Mouse (Mus musculus) ovary, adult 18-20 months (tissue): ENCODE measurements around the gene Hdac5.

Experiments used
- DNase-seq: peaks from one replicate; pipeline ENCODE4 v3.0.0; 2022; ENCODE audit warnings: low spot score, mixed read lengths

Hdac5 gene

DNA sequence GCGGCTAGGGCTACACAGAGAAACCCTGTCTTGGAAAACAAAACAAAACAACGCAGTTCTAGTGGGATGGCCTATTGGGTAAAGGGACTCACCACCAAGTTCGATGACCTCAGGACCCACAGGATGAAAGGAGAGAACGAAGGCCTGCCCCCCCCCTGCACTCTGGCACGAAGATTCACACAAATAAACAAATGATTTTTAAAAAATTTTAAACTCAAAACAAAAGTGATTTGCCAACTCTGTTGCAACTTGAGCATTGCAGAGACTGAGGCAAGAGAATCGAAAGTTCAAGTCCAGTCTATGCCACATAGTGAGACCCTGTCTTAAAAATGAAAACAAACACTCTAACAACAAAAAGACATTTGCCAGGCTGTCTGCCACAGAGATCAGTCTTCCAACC is 10.7 kb upstream of the Hdac5 start:
- no peak for DNase-seq

DNA sequence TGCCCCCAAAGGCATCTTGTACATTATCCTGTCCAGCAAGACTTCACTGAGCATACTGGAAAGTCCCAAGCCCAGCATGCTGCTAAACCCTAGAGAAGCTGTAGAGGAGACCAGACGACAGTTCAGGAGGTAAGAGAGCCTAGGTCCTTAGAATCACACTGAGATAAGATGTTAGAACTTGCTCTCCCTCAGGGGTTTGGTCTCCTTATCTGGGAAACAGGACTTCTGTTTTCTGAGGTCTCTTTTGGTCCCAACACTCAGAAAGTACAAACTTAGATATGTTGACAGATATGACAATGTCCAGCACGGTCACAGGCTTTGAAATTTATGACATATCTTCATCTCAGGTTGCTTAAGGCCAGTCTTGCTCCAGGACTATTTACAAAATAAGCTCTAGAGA is 6.1 kb upstream of the Hdac5 start:
- DNase-seq: no peak

DNA sequence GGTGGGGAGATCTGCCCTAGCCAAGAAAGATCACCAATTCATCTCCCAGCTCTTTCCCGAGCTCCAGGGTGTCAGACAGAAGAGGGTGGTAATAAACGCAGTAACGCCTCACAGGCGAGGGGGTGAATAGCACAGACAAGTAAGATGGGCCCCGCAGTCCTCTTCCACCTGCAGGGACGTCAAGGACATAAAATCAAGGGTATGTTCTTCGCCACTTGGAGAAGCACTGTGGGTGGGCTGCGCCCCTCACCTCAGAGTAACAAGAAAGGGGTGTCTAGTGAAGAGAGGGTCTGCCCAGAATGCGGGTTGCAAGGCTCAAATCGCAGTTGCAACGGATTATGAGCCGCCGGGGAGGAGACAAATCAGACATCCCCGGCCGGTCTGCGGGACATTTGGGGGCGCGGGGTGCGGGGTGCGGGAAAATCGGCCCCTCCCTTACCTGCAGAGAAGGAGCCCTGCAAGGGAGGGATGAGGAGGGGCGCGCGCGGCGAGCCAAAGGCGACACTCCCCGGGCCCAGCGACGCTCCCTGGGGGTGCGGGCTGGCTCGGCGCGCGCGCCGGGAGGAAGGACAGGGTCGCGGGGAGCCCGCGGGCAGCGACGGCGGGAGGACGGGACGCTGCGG is 524 bp downstream of the Hdac5 start:
- DNase-seq: no peak

DNA sequence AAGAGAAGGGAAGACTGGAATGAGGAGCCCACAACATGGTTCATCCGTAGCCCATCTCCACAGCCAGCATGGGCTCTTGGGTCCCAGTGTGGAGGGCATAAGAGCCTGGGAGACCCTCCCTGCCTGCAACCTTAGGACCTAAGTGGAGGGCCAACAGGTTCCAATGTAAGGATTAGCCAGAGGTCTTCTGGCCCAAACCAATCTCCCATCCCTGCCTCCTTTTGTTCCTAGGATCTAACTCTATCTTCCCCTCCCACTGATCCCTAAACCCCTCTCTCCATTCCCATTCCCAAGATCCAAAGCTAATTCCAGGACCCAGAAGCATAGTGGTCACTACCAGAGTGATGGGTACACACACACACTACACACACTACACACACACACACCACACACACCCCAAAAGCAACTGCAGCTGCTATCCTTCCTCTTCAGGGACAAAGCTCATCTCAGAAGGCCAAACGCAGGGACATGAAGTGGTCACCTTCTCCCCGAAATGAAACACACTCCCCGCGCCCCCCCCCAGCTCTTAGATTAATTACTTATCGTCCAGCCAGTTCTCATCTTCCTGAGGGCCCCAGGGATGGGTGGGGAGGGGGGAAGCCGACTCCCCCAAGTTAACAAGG is 1.2 kb downstream of the Hdac5 start:
- no peak for DNase-seq

DNA sequence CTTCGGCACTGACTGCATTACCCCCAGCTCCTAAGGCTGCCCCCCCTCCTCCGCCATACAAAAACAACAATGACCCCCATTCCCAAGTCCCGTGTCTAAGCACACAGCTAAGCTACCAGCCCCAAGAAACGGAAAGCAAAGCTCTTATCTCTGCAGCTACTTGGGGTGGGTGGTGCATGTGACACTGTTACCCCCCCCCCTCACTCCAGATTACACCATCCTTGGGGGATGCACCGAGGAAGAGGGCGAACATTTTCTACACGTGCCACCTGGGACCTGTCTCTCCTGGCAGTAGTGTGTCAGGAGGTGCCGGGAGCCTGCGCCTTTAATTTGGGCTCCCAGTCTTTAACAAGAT is 1.8 kb downstream of the Hdac5 start:
- no peak for DNase-seq

DNA sequence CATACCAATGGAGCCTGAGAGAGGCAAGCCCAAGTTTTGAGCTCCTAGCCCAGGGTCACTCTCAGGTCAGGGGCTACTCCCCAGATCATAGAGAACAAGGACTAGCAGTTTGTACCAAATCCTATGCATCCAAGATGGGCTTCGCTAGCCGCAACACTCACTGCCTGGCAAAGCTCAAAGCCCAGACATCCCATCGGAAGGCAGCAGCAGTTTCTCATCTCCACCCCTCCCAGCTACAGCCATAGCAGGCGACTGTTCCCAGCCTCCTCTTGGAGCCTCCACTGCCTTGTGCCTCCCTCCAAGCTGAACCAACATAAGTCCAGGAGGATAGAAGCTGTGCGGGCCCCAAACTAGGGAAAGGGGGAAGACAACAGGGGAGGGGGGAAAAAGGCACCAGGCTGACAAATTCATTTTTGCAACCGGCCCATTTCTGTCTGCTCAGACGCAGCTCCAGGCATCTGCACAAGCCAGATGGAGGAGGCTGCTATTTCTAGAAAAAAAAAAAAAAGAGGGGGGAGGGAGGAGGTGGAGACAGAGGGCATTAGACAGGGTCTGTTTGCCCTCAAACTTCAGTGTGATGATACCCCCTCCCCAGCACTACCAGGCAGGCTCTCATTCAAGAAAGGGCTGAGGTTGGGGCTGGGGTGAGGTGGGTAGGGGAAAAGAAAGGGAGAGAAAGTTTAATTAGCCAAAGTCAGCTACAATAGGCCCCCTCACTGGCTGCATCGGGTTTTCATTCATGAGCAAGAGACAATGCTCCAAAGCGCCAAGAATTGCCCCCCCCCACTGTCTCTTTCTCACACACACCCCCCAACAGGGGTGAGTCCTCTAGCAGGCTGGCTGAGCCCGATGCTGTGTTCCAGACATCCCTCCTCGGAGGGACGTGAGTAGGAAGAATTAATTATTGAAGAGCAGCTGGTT is 2.4 kb downstream of the Hdac5 start:
- DNase-seq: no peak

DNA sequence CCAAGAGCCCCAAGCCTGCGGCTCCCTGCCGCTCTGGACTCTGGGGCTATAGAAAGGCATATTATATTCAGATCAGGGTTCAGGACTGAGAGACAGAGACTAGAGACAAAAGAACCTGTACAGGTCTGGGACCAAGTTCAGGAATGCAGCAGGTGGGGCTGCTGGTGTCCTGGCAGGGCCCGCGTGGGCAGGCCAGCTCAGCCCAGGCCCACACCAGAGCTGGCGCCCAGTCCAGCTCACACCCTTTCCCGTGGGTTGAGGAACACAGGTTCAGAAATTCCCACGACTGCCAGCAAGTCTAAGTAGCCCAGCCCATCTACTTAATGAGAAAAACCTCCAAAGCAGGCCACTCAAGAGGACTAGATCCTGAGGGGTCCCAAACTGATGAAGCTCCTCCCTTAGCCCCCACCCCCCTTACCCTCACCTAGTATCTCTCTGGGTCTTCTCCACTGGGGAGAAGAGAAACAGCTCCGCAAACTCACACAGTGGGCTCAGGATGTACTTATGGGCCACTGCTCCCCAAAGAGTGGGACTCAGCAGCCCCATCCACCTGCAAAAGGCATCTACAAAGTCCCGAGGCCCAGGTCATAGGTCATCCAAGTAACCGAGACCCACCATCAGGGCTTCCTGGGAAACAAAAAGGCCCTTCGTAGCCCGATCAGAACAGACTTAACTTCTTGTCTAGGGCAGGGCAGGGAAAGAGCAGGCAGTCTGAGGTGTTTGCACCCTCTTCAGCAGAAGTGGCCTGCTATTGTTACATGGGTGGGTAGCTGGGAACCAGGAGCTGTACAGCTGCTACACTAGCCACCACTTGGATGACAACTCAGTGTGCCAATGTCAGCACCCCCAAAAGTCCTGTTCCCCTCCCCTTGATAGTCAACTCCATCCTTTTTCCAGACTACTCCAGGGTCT is 3.6 kb downstream of the Hdac5 start:
- DNase-seq: no peak

DNA sequence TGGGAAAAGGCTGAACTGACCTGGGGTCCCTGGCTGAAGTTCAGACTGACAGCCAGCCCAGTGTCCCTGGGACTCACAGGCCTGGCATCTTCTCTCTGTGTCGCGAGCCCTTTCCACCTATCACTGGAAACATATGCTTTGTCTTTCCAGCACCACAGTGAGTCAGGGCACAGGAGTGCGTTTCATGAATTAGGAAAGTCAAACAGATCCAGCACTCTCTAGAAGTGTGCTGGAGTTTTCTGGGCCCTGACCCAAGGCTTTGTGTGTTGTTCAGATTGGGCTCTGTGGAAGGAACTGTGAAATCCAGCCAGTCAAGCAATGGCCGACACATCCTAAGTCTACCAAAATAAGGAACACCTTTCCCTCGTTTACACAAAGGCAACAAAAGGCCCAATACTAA is 4.7 kb downstream of the Hdac5 start:
- no peak for DNase-seq

DNA sequence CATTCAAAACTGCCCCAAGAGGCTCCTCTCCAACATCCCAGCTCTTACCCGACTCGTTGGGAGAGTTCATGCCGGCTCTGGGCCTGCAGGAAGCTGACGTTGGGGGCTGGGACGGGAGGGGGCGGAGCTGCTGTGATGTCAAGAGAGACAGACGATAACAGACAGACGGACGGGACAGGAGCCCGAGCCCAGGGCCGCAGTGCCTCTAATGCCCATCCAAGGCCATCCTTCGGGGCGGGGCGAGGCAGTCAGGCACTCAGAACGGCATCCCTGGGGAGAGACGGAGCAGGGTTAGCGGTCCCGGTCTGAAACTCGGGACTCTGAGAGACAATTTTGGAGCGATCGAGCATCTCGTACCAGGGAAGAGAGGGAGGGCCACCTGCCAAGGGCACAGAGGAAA is 5.3 kb downstream of the Hdac5 start:
- peak; percentile 65 for DNase-seq

DNA sequence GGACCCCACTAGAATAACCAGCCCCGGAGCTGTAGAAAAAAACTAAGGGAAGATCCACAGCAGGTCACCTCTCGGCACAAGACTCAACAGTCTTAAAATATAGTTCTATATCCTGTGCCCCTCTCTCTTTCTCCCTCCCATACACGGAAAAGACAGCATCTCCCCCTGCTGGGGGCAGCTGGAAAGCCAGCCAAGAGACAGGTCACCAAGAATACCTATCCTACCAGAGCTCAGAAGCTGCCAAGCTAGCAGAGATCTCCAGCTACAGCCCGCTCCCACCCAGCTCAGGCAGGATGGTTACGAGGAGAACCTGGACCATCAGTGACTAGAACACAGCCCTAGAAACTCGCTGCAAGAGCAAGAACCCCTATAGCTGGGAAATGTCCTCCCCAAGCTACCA is 6.8 kb downstream of the Hdac5 start:
- no peak for DNase-seq

DNA sequence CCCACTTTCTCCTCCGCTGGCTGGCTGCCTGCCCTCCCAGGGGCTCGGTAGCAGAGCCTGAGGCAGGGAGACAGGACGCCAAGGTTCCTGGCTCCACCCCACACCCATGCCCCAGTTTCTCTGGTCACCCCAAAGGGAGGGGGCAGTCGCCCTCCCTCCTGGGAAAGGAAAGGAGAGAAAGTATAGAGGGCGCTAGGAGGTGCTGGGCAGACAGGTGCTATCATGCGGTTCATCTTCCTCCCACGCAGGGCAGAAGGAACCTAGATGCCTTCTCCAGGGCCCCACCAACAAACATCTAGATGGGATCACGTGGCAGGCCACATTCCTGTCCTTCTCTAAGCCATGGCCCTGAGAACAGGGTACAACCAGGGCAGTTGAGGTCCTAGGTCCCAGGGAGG is 8.0 kb downstream of the Hdac5 start:
- DNase-seq: no peak

DNA sequence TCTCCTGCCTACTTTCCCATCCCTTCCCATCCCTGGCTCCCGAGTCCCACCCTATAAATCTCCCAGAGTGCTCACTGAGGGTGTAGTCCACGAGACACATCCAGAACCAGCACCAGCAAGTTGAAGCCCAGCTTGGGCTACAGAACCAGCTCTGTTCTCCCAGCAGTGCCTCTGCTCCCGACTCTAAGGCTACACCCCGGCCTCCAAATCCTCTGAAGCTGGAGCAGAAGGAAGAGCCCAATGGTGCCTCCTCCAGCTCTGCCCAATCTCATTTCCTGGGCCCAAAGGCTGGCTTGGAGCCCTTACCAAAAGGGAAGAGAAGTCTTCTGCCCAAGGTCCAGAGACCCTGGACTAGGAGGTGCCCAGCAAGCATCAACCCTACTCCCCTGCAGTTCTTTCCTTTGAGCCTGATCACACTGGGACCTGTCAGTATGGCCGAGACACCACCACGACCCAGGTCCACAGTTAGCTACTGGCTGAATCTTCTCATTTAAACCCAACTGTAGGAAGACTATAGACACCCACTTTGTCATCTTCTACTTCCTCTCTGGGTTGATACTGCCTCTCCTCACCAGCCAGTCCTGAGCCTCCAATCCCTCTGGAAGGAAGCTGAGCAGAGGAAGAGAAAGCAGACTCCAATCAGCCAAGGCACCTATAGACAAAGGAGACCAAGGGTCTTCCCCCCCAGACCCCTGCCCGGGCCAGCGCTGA is 8.6 kb downstream of the Hdac5 start:
- DNase-seq: no peak

DNA sequence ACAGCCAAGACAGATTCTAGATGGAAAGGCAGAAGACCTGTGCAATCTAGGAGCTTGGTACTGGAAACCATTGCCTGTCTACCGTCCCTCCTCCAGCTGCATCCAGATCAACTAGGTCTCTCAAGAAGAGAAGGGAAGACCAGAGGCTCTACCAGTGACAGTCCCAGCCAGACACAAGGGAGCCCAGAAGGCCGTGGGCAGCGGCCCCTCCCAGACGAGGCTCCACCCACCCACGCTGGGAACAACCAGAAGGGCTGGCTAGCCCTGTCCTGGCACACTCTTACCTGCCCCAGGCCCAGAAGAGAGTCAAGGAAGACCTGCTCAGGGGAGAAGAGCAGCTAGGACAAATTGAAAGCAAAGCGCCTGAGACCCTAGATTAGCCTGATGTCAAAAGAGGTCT is 9.5 kb downstream of the Hdac5 start:
- no peak for DNase-seq

DNA sequence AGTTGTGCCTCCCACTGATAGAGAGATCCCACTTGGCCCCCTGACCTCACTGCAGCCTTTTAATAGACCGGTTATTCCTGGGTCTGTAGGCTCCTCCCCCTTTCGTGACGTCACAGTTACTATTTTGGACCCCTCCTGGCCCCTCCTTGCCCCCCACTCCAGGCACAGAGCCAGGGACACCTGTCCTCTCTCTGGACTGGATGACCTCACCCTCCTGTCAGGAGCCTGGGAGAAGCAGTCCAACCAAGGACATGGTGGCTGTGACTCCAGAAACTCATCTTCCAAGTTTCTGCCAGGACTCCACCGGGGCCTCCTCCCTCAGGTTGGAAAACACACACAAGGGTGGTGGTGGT is 10.0 kb downstream of the Hdac5 start:
- no peak for DNase-seq

DNA sequence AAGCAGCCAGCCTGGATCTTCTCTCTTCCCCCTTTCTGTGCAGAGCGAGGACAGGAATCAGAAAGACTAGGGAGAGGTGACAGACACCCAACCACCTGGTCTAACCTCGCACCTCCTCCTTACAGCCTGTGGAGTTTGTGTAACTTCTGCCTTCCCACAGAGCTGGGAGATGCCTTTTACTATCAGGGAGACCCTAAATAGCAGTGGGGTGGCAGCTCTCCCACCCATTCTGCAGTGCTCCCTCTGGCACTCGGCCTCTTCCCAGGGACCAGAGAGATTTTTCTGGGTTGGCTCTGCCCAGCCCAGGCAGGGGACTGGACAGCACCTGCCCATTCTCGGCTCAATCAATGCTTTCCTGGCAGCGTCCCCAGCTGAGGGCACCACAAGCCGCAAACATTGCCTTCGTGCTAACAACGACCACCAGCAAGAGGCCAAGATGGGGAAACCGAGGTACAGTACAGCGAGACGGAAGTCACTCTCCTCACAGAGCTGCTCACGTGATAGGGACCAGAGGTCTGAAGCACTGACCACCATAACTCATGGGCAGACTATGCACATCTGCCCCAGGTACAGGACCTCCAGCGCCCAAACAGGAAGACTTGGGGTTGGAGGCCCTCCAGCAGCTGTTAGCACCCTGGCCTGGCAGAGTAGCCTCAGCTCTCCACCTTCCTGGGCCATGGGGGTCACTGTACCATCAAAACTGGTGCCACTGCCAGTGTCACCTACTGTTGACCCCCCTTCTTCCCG is 10.5 kb downstream of the Hdac5 start:
- DNase-seq: no peak

DNA sequence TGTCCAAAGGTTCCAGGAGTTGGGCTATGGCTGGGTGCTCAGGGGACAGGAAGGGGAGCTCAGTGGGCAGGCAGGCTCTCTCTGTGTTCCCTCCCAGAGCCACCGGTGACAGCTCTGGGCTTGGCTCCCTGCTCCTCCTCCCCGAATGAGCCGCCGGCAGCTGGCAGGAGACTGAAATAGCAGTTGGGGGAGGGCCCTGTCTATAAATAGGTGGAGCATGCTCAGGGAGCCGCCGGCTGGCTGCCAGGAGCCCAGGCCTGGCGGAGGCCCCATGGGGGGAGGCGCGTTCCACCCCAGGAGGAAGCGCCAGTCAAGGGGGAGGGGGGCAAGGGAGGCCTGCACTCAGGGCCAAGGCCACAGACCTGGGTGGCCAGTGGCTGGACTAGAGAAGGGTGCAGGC is 11.2 kb downstream of the Hdac5 start:
- DNase-seq: peak; percentile 94

DNA sequence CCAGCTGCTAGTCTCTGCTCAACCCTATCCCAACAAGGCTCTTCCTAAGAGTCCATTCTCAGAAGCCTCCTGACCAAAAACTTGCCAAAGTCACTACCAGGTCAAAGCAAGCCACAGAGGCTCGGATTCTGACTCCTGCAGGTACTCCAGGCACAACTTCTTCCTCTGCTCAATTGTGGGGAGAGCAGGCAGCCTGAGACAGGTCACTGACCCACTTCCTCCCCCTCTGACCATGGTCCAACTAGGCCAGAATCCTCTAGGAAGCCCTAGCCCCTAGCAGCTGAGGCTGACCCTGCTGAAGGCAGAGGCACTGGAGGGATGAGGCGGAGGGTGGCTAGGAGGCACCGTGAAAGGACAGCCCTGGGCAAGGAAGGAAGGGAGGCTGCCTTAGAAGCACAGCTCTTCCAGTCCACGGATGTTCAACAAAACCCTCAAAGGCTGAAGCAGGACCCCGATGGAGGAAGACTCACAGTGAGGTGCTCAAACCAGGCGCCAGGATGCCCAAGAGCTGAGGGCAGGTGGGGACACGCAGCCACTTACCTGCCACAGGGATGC is 12.0 kb downstream of the Hdac5 start:
- DNase-seq: no peak

DNA sequence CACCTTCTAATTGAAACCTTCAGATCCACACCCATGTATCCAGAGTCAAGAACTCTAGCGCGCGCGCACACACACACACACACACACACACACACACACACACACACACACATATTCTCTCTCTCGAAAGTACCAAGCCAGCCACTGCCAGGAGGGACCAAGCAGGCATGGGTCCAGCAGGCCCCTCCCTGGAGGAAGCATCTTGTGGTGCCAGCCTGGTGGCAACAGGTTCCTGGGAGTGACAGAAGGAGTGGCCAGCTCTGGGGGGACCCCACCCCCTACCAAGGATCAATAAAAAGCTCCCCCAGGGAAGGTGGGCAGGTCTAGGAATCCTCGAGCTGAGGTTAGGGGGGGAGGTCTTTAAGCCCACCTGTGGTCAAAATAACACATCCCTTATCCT is 12.6 kb downstream of the Hdac5 start:
- DNase-seq: no peak

DNA sequence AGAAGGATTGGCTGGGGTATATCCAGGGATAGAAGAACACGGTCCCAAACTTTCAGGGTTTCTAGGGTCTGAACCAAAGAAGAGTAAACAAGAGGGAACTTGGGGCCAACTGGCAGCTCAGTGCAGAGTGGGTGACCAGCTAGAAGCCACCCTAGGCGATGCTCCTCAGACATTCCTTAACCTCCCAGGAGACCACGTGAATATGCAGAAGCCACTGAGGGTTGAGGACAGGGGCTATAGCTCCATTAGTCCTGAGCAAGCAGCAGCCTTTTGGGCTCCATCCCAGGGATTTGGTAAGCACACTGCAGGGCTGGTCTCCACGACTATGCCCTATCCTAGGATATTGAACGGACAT is 13.1 kb downstream of the Hdac5 start:
- no peak for DNase-seq

DNA sequence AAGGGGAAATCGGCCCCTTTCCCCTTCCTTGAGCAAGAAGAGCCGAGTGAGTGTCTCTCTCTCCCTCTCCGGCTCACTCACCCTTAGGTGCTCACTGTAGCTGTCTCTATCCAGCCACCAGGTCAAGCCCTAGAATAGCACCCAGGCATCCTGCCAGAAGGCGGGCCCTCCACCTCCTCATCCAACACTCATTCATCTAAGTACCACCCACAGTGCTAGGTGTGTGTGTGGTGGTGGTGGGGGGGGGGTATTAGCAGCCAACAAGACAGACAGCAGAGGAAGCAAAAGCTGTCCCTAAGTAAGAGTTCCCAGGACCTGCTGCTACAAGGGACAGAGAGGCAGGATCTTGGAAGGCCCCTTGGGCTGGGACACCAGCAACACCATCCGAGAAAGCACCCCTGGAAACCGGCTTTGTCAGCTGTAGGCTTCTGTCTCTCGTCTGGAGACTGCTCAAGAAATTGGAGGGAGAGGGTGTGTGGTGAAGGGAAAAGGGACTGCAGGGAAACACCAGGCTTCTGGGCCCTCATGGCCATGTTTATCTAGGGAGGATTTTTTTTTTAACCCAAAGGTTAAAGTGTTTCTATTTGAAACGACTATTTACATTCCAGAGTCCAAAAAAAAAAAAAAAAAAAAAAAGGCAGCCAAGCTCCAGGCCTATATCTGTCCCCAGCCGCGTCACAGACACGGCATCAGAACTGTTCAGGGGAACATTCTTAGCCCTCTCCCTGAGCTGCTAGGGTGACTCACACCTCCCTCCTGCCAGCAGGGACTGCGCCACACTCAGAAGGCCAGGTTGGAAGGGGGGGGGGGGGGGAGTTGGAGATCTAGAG is 13.7 kb downstream of the Hdac5 start:
- peak; percentile 60 for DNase-seq
